Mouse (Mus musculus) yolk sac, embryonic 10.5 days (tissue): ENCODE data around the gene Ap3b1.
A peak's percentile ranks its signal among the peaks of the same experiment; 100 is the strongest.

Experiments used
- DNase-seq: peaks from one replicate; pipeline ENCODE4 v3.0.0-alpha.2; 2017; ENCODE audit warnings: low spot score

Gene Ap3b1

GRCm38 (mm10) chr13:94375526-94376390 is 17.0 kb downstream of the Ap3b1 start:
- no peak for DNase-seq

- no peak for DNase-seq
Observed at GRCm38 (mm10) chr13:94379006-94379405, 20.2 kb downstream of the Ap3b1 start.

GRCm38 (mm10) chr13:94381427-94381826 is 22.7 kb downstream of the Ap3b1 start:
- DNase-seq: no peak

- no peak for DNase-seq
Observed at GRCm38 (mm10) chr13:94381829-94382675, 23.3 kb downstream of the Ap3b1 start.

- DNase-seq: no peak
Observed at GRCm38 (mm10) chr13:94384931-94385570, 26.3 kb downstream of the Ap3b1 start.

GRCm38 (mm10) chr13:94388566-94388965 is 29.8 kb downstream of the Ap3b1 start:
- no peak for DNase-seq

GRCm38 (mm10) chr13:94389541-94389940 is 30.8 kb downstream of the Ap3b1 start:
- no peak for DNase-seq

GRCm38 (mm10) chr13:94392282-94392681 is 33.5 kb downstream of the Ap3b1 start:
- no peak for DNase-seq

- no peak for DNase-seq
Observed at GRCm38 (mm10) chr13:94394486-94394885, 35.7 kb downstream of the Ap3b1 start.

GRCm38 (mm10) chr13:94395763-94396162 is 37.0 kb downstream of the Ap3b1 start:
- no peak for DNase-seq

- DNase-seq: no peak
Observed at GRCm38 (mm10) chr13:94396392-94396920, 37.7 kb downstream of the Ap3b1 start.

GRCm38 (mm10) chr13:94398568-94399374 is 40.0 kb downstream of the Ap3b1 start:
- no peak for DNase-seq

GRCm38 (mm10) chr13:94400465-94400864 is 41.7 kb downstream of the Ap3b1 start:
- DNase-seq: no peak

- no peak for DNase-seq
Observed at GRCm38 (mm10) chr13:94423600-94423999, 64.8 kb downstream of the Ap3b1 start.

- no peak for DNase-seq
Observed at GRCm38 (mm10) chr13:94429567-94429966, 70.8 kb downstream of the Ap3b1 start.

- no peak for DNase-seq
Observed at GRCm38 (mm10) chr13:94439386-94439785, 80.6 kb downstream of the Ap3b1 start.

- no peak for DNase-seq
Observed at GRCm38 (mm10) chr13:94441199-94441598, 82.4 kb downstream of the Ap3b1 start.

- DNase-seq: peak; percentile 42
Observed at GRCm38 (mm10) chr13:94443411-94443810, 84.7 kb downstream of the Ap3b1 start.

GRCm38 (mm10) chr13:94445103-94445502 is 86.3 kb downstream of the Ap3b1 start:
- DNase-seq: peak; percentile 67

- DNase-seq: peak; percentile 49
Observed at GRCm38 (mm10) chr13:94447003-94447402, 88.2 kb downstream of the Ap3b1 start.

GRCm38 (mm10) chr13:94449593-94449992 is 90.8 kb downstream of the Ap3b1 start:
- no peak for DNase-seq
